Mouse (Mus musculus): Measurements from ENCODE around the gene Ppp1r12b. TPM values are rescaled to one million over a fixed set of nuclear protein-coding genes. Genes with fewer than 3 reads are reported as not detected.

The Ppp1r12b gene
- total and polyA plus RNA-seq, 3 experiments, result 4.7 to 7.8 TPM; not detected in 1

DNA sequence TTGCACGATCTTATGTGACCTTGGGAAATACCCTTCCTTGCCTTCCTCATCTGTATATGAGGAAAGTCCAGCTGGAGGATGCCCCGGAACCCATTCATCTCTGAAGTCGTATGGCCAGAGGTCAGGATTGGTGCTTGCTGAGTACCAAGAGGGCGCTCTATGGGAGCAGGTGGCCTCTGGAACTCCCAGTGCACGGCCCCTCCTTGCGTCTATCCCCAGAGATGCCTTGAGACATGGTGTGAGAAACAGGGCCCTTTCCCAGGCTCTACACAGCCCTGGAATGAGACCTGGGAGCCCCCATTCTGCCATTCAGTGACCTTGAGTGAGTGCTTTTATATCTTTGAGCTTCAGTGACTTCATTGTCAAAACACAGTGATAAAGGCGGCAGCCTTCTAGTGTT, 244.7 kb downstream of the Ppp1r12b start:
- Histone ChIP-seq H3K36me3 (ENCODE audit: control insufficient read depth in 1 of 2, insufficient read depth in 2 of 2, low read length in 2 of 2) (peaks cover 0 to 8% of the 10 kb centered on the region in 2 experiments; a peak in 2 of 4 replicates), H3K9me3 (replicated peaks; ENCODE audit: insufficient read depth, low read length) (no peaks in the 10 kb centered on the region), H3K79me2 (ENCODE audit: control insufficient read depth, insufficient read depth, low read length, poor library complexity) (no peaks in the 10 kb centered on the region), H3K27me3 (ENCODE audit: control insufficient read depth in 1 of 2, insufficient read depth in 2 of 2, low read length in 2 of 2) (no peaks in the 10 kb centered on the region), H3K27ac (ENCODE audit: control insufficient read depth, low read depth, low read length) (no peak overlapping the region), H3K4me3 (ENCODE audit: control insufficient read depth in 1 of 2, insufficient read depth in 1 of 2, low read depth in 2 of 2, low read length in 2 of 2) (no peak overlapping the region), H3K9ac (ENCODE audit: control insufficient read depth, low read depth, low read length, poor library complexity, severe bottlenecking) (no peak overlapping the region), H3K4me1 (ENCODE audit: control insufficient read depth in 1 of 2, insufficient read depth in 2 of 2, low read length in 2 of 2) (peaks cover 2 to 10% of the 10 kb centered on the region in 2 experiments; a peak in 2 of 4 replicates)
- TF ChIP-seq ELF1 (IDR thresholded peaks at IDR 0.05; ENCODE audit: low read depth, low read length), result no peak
- TF ChIP-seq POLR2A (IDR thresholded peaks at IDR 0.05; ENCODE audit: control insufficient read depth in 1 of 2, insufficient read depth in 1 of 2, low read depth in 1 of 2, low read length in 2 of 2, poor library complexity in 1 of 2), result no peak
- no peak for TF ChIP-seq TAL1 (IDR thresholded peaks at IDR 0.05; ENCODE audit: low read length)
- no peak for TF ChIP-seq TCF12 (IDR thresholded peaks at IDR 0.05; ENCODE audit: low read depth, low read length)
- TF ChIP-seq POLR2AphosphoS2 (IDR thresholded peaks at IDR 0.05; ENCODE audit: low read length), result no peak
- TF ChIP-seq UBTF (IDR thresholded peaks at IDR 0.05; ENCODE audit: borderline replicate concordance, insufficient read depth, low read depth, low read length), result no peak
- TF ChIP-seq TBP (IDR thresholded peaks at IDR 0.05; ENCODE audit: low read depth, low read length), result no peak
- TF ChIP-seq MYB (IDR thresholded peaks at IDR 0.05; ENCODE audit: low read depth, low read length), result no peak
- TF ChIP-seq NRF1 (IDR thresholded peaks at IDR 0.05; ENCODE audit: insufficient read depth, low read depth, low read length, poor library complexity, severe bottlenecking), result no peak
- no peak for TF ChIP-seq HCFC1 (IDR thresholded peaks at IDR 0.05; ENCODE audit: low read depth, low read length)
- TF ChIP-seq RCOR1 (IDR thresholded peaks at IDR 0.05; ENCODE audit: low read depth, low read length), result no peak
- no peak for TF ChIP-seq BHLHE40 (IDR thresholded peaks at IDR 0.05; ENCODE audit: borderline replicate concordance, low read depth, low read length)
- TF ChIP-seq CTCF (IDR thresholded peaks at IDR 0.05 in 2 of 3, conservative IDR thresholded peaks at IDR 0.05 in 1 of 3; ENCODE audit: control insufficient read depth in 1 of 3, insufficient read depth in 1 of 3, low read depth in 2 of 3, low read length in 3 of 3, poor library complexity in 1 of 3, severe bottlenecking in 1 of 3), result no peak
- no peak for TF ChIP-seq MYC (IDR thresholded peaks at IDR 0.05; ENCODE audit: low read depth, low read length)
- no peak for TF ChIP-seq ZMIZ1 (IDR thresholded peaks at IDR 0.05; ENCODE audit: low read depth, low read length)
- TF ChIP-seq ZC3H11A (IDR thresholded peaks at IDR 0.05; ENCODE audit: low read depth, low read length), result no peak
- no peak for TF ChIP-seq ETS1 (IDR thresholded peaks at IDR 0.05; ENCODE audit: low read depth, low read length)
- no peak for TF ChIP-seq KAT2A (conservative IDR thresholded peaks at IDR 0.05; ENCODE audit: low read depth, low read length)
- TF ChIP-seq SMC3 (IDR thresholded peaks at IDR 0.05; ENCODE audit: low read depth, low read length), result no peak
- no peak for DNase-seq (ENCODE audit: low read depth, low spot score)

DNA sequence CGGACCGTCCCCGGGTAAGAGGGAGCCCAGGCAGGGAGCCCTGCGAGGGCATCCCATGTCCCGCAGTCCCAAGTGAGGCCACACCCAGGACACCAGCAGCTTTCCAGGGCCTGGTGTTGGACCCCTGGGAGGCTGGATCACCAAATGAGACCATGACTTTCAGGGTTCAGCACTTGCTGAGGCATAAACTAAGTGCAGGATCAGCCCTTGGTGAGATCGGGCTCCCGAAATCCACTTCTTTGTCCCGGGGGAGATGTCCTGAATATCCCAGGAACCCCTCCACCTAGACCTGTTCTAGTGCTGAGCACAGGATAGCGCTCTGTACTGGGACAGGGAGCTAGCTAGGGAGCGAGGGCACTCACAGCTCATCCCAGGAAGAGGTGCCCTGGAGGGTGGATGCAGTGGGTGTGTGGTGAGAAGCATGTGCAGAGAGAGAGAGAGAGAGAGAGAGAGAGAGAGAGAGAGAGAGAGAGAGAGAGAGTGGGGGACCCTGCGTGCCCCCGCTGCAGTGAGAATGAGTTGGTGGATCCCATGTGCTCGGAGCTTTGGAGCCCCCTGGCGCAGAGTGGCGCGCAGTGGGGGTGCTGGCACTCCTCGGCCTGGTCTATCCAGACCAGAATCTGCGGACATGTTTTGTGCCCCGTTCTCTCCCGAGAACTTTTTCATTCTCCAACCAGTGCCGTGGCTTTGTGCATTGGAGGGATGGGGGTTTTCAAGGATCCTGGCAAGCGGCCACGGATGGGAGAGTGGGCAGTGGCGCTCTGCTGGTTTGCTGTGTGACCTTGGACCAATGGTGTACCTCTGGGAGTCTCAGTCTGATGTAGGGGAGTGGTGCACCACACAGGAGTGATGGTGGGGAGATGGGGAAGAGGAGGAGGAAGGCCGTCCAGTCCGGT, 246.1 kb downstream of the Ppp1r12b start:
- Histone ChIP-seq H3K27ac (ENCODE audit: control insufficient read depth, low read depth, low read length) (no peak overlapping the region), H3K79me2 (ENCODE audit: control insufficient read depth, insufficient read depth, low read length, poor library complexity) (no peaks in the 10 kb centered on the region), H3K9ac (ENCODE audit: control insufficient read depth, low read depth, low read length, poor library complexity, severe bottlenecking) (no peak overlapping the region), H3K9me3 (replicated peaks; ENCODE audit: insufficient read depth, low read length) (no peaks in the 10 kb centered on the region), H3K4me3 (ENCODE audit: control insufficient read depth in 1 of 2, insufficient read depth in 1 of 2, low read depth in 2 of 2, low read length in 2 of 2) (no peak overlapping the region), H3K27me3 (ENCODE audit: control insufficient read depth in 1 of 2, insufficient read depth in 2 of 2, low read length in 2 of 2) (no peaks in the 10 kb centered on the region), H3K36me3 (ENCODE audit: control insufficient read depth in 1 of 2, insufficient read depth in 2 of 2, low read length in 2 of 2) (peaks cover 0 to 8% of the 10 kb centered on the region in 2 experiments; a peak in 2 of 4 replicates), H3K4me1 (ENCODE audit: control insufficient read depth in 1 of 2, insufficient read depth in 2 of 2, low read length in 2 of 2) (peaks cover 2 to 10% of the 10 kb centered on the region in 2 experiments; a peak in 2 of 4 replicates)
- DNase-seq (ENCODE audit: low read depth, low spot score), result no peak
- TF ChIP-seq MAX (IDR thresholded peaks at IDR 0.05; ENCODE audit: low read length), result no peak
- no peak for TF ChIP-seq NELFE (IDR thresholded peaks at IDR 0.05; ENCODE audit: low read depth, low read length)
- no peak for TF ChIP-seq GATA1 (IDR thresholded peaks at IDR 0.05; ENCODE audit: low read depth, low read length)
- TF ChIP-seq GABPA (IDR thresholded peaks at IDR 0.05; ENCODE audit: low read depth, low read length), result no peak
- no peak for TF ChIP-seq USF1 (IDR thresholded peaks at IDR 0.05; ENCODE audit: low read depth, low read length)
- no peak for TF ChIP-seq ZMIZ1 (IDR thresholded peaks at IDR 0.05; ENCODE audit: low read depth, low read length)
- TF ChIP-seq ZKSCAN1 (IDR thresholded peaks at IDR 0.05; ENCODE audit: low read depth, low read length), result no peak
- TF ChIP-seq MAZ (IDR thresholded peaks at IDR 0.05; ENCODE audit: low read depth, low read length), result no peak
- TF ChIP-seq MAFK (IDR thresholded peaks at IDR 0.05; ENCODE audit: borderline replicate concordance, low read depth, low read length), result no peak
- TF ChIP-seq TCF12 (IDR thresholded peaks at IDR 0.05; ENCODE audit: low read depth, low read length), result no peak

Measured in MEL (cell line).